Mouse (Mus musculus) heart, adult 2 months (tissue): Measurements from ENCODE around the gene Mon1a. TPM values are rescaled to one million over a fixed set of nuclear protein-coding genes. Genes with fewer than 3 reads are reported as not detected.

Source experiments
- DNase-seq, 2 experiments: peaks; one replicate each; pipeline ENCODE4 v3.0.0; 2021
- H3K27ac ChIP-seq: fragments of 200-600 bp; 2 replicates; pipeline ENCODE4 v1.8.1; 2022
- H3K27me3 ChIP-seq: fragments of 200-500 bp; 2 replicates; pipeline ENCODE4 v1.6.1; 2012; ENCODE audit warnings: mild to moderate bottlenecking, low read length, inconsistent platforms, mixed read lengths; ENCODE audit not compliant: control insufficient read depth, insufficient read depth
- H3K36me3 ChIP-seq: fragments of 200-500 bp; 2 replicates; pipeline ENCODE4 v1.6.1; 2012; ENCODE audit warnings: low read length, inconsistent platforms; ENCODE audit not compliant: control insufficient read depth, insufficient read depth
- H3K4me1 ChIP-seq: fragments of 200-500 bp; 2 replicates; pipeline ENCODE4 v1.6.1; 2011; ENCODE audit warnings: low read length; ENCODE audit not compliant: control insufficient read depth, insufficient read depth
- H3K4me3 ChIP-seq: fragments of 200-600 bp; 2 replicates; pipeline ENCODE4 v1.8.1; 2022
- H3K79me2 ChIP-seq: fragments of 200-500 bp; replicated peaks from 2 replicates; pipeline ENCODE4 v1.6.1; 2012; ENCODE audit warnings: mild to moderate bottlenecking, inconsistent platforms, low read length, moderate library complexity, mixed read lengths; ENCODE audit not compliant: control insufficient read depth, insufficient read depth
- H3K9ac ChIP-seq: fragments of 200-500 bp; 2 replicates; pipeline ENCODE4 v1.6.1; 2012; ENCODE audit warnings: low read depth, mild to moderate bottlenecking, control low read depth, inconsistent platforms, low read length, mixed read lengths
- CTCF ChIP-seq: fragments of 200-600 bp; IDR thresholded peaks from 2 replicates; pipeline ENCODE4 v1.8.1; 2022; ENCODE audit warnings: antibody characterized with exemption, mild to moderate bottlenecking, moderate library complexity
- EP300 ChIP-seq: fragments of 200-500 bp; IDR thresholded peaks from 2 replicates; pipeline ENCODE4 v1.6.1; 2011; ENCODE audit warnings: low read depth, low read length, control low read depth; ENCODE audit not compliant: insufficient read depth
- POLR2A ChIP-seq: fragments of 200-500 bp; IDR thresholded peaks from 2 replicates; pipeline ENCODE4 v1.6.1; 2011; ENCODE audit warnings: mild to moderate bottlenecking, low read depth, low read length, control low read depth; ENCODE audit not compliant: insufficient read depth
- WGBS: fragments of 180-500 bp; shearing (Covaris S2); methylation state at CpG from one replicate; pipeline ENCODE4 v1.1.7; 2018; 5-methylcytosine and 5-hydroxymethylcytosine counted together
- intact Hi-C: fragments of 180-260 bp; cut with DNase I; formaldehyde crosslinking; loops from one replicate; pipeline ENCODE4 v1.15.1; 2025
- polyA plus RNA-seq: library from polyadenylated mRNA; depleted of rRNA; stranded (reverse); fragments of >200 nt; gene quantifications from 2 replicates; pipeline ENCODE4 v1.2.3, GENCODE M21; 2012
- total RNA-seq, 2 experiments: library from RNA; stranded (reverse); gene quantifications; 2 replicates each; pipeline ENCODE4 v1.2.3; 2021

The Mon1a gene
- total and polyA plus RNA-seq, 3 experiments, result 11.0 to 16.0 (median 11.2) TPM

- no peaks in the 10 kb centered on the region for H3K4me1 ChIP-seq
- intact Hi-C loops, result no loop called here
- H3K36me3 ChIP-seq, result no peaks in the 10 kb centered on the region
- H3K27ac ChIP-seq, result no peak overlapping the region
- TF ChIP-seq EP300 (no peak), CTCF (no peak), POLR2A (no peak)
- H3K27me3 ChIP-seq, result no peaks in the 10 kb centered on the region
- no peak for DNase-seq
- H3K9ac ChIP-seq, result no peak overlapping the region
- H3K4me3 ChIP-seq, result no peak overlapping the region
- H3K79me2 ChIP-seq, result no peaks in the 10 kb centered on the region
- 75% methylated on average over 16 of the region's 16 CpGs for WGBS
Observed at GRCm38 (mm10) chr9:107914764-107915420, 26.9 kb downstream of the Mon1a start.

- no peak overlapping the region for H3K9ac ChIP-seq
- TF ChIP-seq CTCF, result no peak
- no peak for TF ChIP-seq POLR2A
- TF ChIP-seq EP300, result no peak
- no peak overlapping the region for H3K4me3 ChIP-seq
- H3K4me1 ChIP-seq, result no peaks in the 10 kb centered on the region
- H3K36me3 ChIP-seq, result no peaks in the 10 kb centered on the region
- H3K79me2 ChIP-seq, result no peaks in the 10 kb centered on the region
- 46% methylated on average over 13 of the region's 13 CpGs for WGBS
- intact Hi-C loops, result no loop called here
- no peak overlapping the region for H3K27ac ChIP-seq
- H3K27me3 ChIP-seq, result no peaks in the 10 kb centered on the region
- DNase-seq, result no peak
Observed at GRCm38 (mm10) chr9:107917895-107918608, 30.1 kb downstream of the Mon1a start.

- 82% methylated on average over 6 of the region's 6 CpGs for WGBS
- intact Hi-C loops, result no loop called here
- TF ChIP-seq POLR2A (no peak), EP300 (no peak), CTCF (no peak)
- no peak for DNase-seq
- Histone ChIP-seq H3K4me3 (no peak overlapping the region), H3K79me2 (no peaks in the 10 kb centered on the region), H3K27me3 (no peaks in the 10 kb centered on the region), H3K27ac (no peak overlapping the region), H3K4me1 (peaks cover 1% of the 10 kb centered on the region; the same call in 1 of the 2 replicates), H3K9ac (no peak overlapping the region), H3K36me3 (no peaks in the 10 kb centered on the region)
Observed at GRCm38 (mm10) chr9:107918884-107919283, 30.9 kb downstream of the Mon1a start.

GRCm38 (mm10) chr9:107919441-107919840 lies 31.5 kb downstream of the Mon1a start:
- Histone ChIP-seq H3K4me1 (peaks cover 4% of the 10 kb centered on the region), H3K79me2 (no peaks in the 10 kb centered on the region), H3K4me3 (no peak overlapping the region), H3K9ac (no peak overlapping the region), H3K36me3 (no peaks in the 10 kb centered on the region), H3K27ac (no peak overlapping the region), H3K27me3 (no peaks in the 10 kb centered on the region)
- DNase-seq, result no peak
- intact Hi-C loops, result no loop called here
- TF ChIP-seq CTCF, result no peak
- TF ChIP-seq EP300, result no peak
- no peak for TF ChIP-seq POLR2A
- 66% methylated on average over 5 of the region's 5 CpGs for WGBS

- Histone ChIP-seq H3K9ac (no peak overlapping the region), H3K4me1 (peaks cover 4% of the 10 kb centered on the region), H3K27me3 (no peaks in the 10 kb centered on the region), H3K36me3 (no peaks in the 10 kb centered on the region), H3K79me2 (no peaks in the 10 kb centered on the region), H3K27ac (no peak overlapping the region), H3K4me3 (no peak overlapping the region)
- TF ChIP-seq CTCF (peak; percentile 57), EP300 (no peak)
- peak in 1 of 2 experiments; percentile 42 for DNase-seq
- intact Hi-C loops, result no loop called here
- WGBS, result 44% methylated on average over 7 of the region's 7 CpGs
Observed at GRCm38 (mm10) chr9:107923021-107923420, 35.1 kb downstream of the Mon1a start.

GRCm38 (mm10) chr9:107923956-107924355 lies 36.0 kb downstream of the Mon1a start:
- Histone ChIP-seq H3K9ac (no peak overlapping the region; the same call in 1 of the 2 replicates), H3K36me3 (no peaks in the 10 kb centered on the region), H3K4me1 (peaks cover 4% of the 10 kb centered on the region), H3K79me2 (no peaks in the 10 kb centered on the region), H3K27me3 (no peaks in the 10 kb centered on the region), H3K4me3 (no peak overlapping the region), H3K27ac (peak overlapping the region; percentile 58)
- TF ChIP-seq POLR2A (peak; percentile 55; the same call in 1 of the 2 replicates), EP300 (peak; percentile 76; the same call in 1 of the 2 replicates), CTCF (no peak)
- intact Hi-C loops, result no loop called here
- peak; percentile 62 to 74 for DNase-seq
- 22% methylated on average over 6 of the region's 6 CpGs for WGBS
